Mouse (Mus musculus) liver, adult 10 weeks (tissue): ENCODE results near the gene Cyb5d2. TPM values are rescaled to one million over a fixed set of nuclear protein-coding genes. Genes with fewer than 3 reads are reported as not detected.

Experiments
- polyA plus RNA-seq: library from polyadenylated mRNA; stranded (reverse); fragments of 350-450 nt; fragmentation: Illumina TruSeq; extraction: RNeasy Lipid Tissue Mini Kit (QIAGEN cat#74804); gene quantifications from one replicate; pipeline ENCODE4 v1.2.3, GENCODE M21; 2014; ENCODE audit warnings: low read depth, low replicate concordance

The Cyb5d2 gene
- polyA plus RNA-seq, result 11.9 TPM

GRCm38 (mm10) chr11:72795455-72796295 lies at the start of gene Cyb5d2, which contains the start of gene Zzef1:
Cyb5d2 (minus strand) TSS chr11:72796142.
Zzef1 (plus strand) TSS chr11:72796226.

Other genes starting within 250 kb of the Cyb5d2 start
- gene Spns3, start 245.6 kb downstream of the Cyb5d2 start, polyA plus RNA-seq, result not detected
- gene Ube2g1, start 188.9 kb downstream of the Cyb5d2 start, polyA plus RNA-seq, result 85.4 TPM
- 12.9 TPM for gene Ankfy1, start 106.1 kb downstream of the Cyb5d2 start, polyA plus RNA-seq
- gene Zzef1, start 84 bp upstream of the Cyb5d2 start, polyA plus RNA-seq, result 5.3 TPM
- gene Atp2a3, start 165.0 kb upstream of the Cyb5d2 start, polyA plus RNA-seq, result 0.34 TPM
- not detected for gene P2rx1, start 203.0 kb upstream of the Cyb5d2 start, polyA plus RNA-seq
- not detected for gene Camkk1, start 222.9 kb upstream of the Cyb5d2 start, polyA plus RNA-seq